Mouse (Mus musculus) CH12F3 (cell line): ENCODE measurements around the gene 9130409I23Rik.

Experiments used
- in situ Hi-C: fragments of 300-500 bp; cut with MboI; formaldehyde crosslinking; loops from 2 replicates; pipeline ENCODE4 v1.14.3; 2020; ENCODE audit warnings: low sequenced_read_pairs

9130409I23Rik gene

GRCm38 (mm10) chr1:181050937-181051336 lies at the start of gene 9130409I23Rik:
9130409I23Rik (plus strand) TSS chr1:181051237.
- in situ Hi-C loops = no loop called here

GRCm38 (mm10) chr1:181001621-181002020 lies 49.4 kb upstream of the 9130409I23Rik start:
- in situ Hi-C loops = no loop called here

GRCm38 (mm10) chr1:181003790-181004189 lies 47.2 kb upstream of the 9130409I23Rik start:
- in situ Hi-C loops = no loop called here

- in situ Hi-C loops = no loop called here
Observed at GRCm38 (mm10) chr1:181005331-181005730, 45.7 kb upstream of the 9130409I23Rik start.

- in situ Hi-C loops = no loop called here
Observed at GRCm38 (mm10) chr1:181007831-181008230, 43.2 kb upstream of the 9130409I23Rik start.

- in situ Hi-C loops = no loop called here
Observed at GRCm38 (mm10) chr1:181008266-181008665, 42.8 kb upstream of the 9130409I23Rik start.

- in situ Hi-C loops = no loop called here
Observed at GRCm38 (mm10) chr1:181009011-181009590, 41.9 kb upstream of the 9130409I23Rik start.

- in situ Hi-C loops = no loop called here
Observed at GRCm38 (mm10) chr1:181009754-181010153, 41.3 kb upstream of the 9130409I23Rik start.

GRCm38 (mm10) chr1:181010171-181010932 lies 40.7 kb upstream of the 9130409I23Rik start:
- in situ Hi-C loops = no loop called here

GRCm38 (mm10) chr1:181011601-181012000 lies 39.4 kb upstream of the 9130409I23Rik start:
- in situ Hi-C loops = no loop called here

- in situ Hi-C loops = no loop called here
Observed at GRCm38 (mm10) chr1:181012416-181012815, 38.6 kb upstream of the 9130409I23Rik start.

GRCm38 (mm10) chr1:181013446-181013845 lies 37.6 kb upstream of the 9130409I23Rik start:
- in situ Hi-C loops = no loop called here

- in situ Hi-C loops = no loop called here
Observed at GRCm38 (mm10) chr1:181014731-181015500, 36.1 kb upstream of the 9130409I23Rik start.

GRCm38 (mm10) chr1:181015558-181015957 lies 35.5 kb upstream of the 9130409I23Rik start:
- in situ Hi-C loops = no loop called here

- in situ Hi-C loops = no loop called here
Observed at GRCm38 (mm10) chr1:181016045-181016444, 35.0 kb upstream of the 9130409I23Rik start.

GRCm38 (mm10) chr1:181016532-181017131 lies 34.4 kb upstream of the 9130409I23Rik start:
- in situ Hi-C loops = no loop called here

- in situ Hi-C loops = no loop called here
Observed at GRCm38 (mm10) chr1:181017212-181017711, 33.8 kb upstream of the 9130409I23Rik start.

GRCm38 (mm10) chr1:181017890-181018420 lies 33.1 kb upstream of the 9130409I23Rik start:
- in situ Hi-C loops = no loop called here

- in situ Hi-C loops = no loop called here
Observed at GRCm38 (mm10) chr1:181020756-181021487, 30.1 kb upstream of the 9130409I23Rik start, which contains the start of gene Ephx1. Ephx1 (minus strand) TSS chr1:181020904.

- in situ Hi-C loops = no loop called here
Observed at GRCm38 (mm10) chr1:181021488-181021865, 29.6 kb upstream of the 9130409I23Rik start.
